Mouse (Mus musculus): ENCODE data around the gene Pabpc6.

Pabpc6 gene

GRCm38 (mm10) chr17:9669283-9669905, at the start of gene Pabpc6:
Pabpc6 (minus strand) TSS chr17:9669717.
- DNase-seq: no peak

DNA sequence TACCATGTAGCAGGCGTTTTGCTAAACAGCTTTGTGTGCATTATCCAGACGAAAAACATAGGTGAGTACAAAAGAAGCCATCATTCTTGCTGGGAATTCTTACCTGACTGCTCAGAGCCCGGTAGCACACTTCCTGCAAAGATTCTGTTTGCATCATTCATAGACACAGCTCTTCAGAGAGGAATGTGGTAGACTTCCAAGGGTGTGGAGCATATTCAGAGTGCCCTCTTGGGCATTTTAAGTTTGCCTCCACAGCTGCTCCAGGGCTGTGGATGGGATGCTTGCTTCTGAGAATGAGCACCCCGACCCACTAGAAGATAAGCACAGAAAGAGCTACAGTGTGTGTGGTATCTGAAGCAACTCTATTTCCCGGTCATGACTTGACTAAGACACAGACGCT, 41.4 kb upstream of the Pabpc6 start:
- DNase-seq: no peak

DNA sequence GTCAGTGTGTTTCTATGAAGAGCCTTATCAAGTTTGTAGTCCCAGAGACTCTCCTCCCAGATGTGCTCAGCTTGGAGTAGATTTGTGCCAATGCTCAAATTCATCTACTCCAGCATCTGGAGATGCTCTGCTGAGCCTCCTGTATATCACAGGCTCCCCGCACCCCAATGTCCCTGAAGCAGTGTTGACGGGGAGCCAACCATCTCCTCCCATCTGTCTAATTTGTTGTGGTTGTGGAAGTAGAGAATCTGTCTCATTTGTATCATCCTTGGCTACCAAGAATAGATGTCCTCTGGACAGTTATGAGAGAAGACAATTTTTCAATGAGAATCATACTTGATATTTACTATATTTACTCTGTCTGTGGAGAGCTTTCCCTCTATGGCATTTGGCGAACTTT, 39.4 kb upstream of the Pabpc6 start:
- DNase-seq: no peak

DNA sequence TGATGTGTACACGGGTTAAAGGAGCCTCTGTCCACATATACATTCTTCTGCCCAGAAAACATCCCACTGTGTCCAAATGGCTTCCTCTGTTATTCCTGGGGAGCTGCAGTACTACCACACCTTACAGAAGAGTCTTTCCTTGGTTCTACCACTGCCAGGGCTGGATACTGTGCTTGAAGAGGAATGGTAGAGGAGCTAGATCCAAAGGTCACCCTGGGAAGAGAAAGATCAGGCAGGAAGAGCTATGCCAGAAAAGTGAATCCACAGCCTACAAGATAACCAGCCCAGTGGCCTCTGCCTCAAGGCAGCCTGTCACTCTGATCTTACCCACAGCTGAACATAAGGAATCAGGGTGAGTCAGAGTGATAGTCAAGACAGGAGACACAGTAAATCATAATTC, 37.8 kb upstream of the Pabpc6 start:
- no peak for DNase-seq

DNA sequence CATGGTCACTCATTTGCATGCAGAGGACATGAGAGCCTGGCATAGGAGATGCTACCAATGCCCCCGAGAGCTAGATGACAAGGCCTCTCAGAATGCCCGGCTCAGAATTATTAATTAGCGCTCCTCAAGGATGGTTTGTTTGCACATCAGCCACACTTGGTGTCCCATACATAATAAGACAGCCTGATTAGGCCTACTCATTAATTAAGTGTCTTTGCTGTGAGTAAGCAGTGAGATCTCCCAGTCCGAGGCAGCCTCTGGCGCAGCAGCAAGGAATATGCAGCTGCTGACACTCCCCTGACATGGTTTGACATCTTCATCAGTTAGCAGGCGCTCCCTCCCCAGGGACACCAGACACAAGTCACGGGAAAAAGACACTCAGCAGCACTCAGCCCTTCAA, 28.2 kb upstream of the Pabpc6 start:
- DNase-seq: peak; percentile 4

GRCm38 (mm10) chr17:9691251-9691650, 21.7 kb upstream of the Pabpc6 start:
- no peak for DNase-seq

GRCm38 (mm10) chr17:9683539-9684155, 14.1 kb upstream of the Pabpc6 start:
- DNase-seq: no peak

DNA sequence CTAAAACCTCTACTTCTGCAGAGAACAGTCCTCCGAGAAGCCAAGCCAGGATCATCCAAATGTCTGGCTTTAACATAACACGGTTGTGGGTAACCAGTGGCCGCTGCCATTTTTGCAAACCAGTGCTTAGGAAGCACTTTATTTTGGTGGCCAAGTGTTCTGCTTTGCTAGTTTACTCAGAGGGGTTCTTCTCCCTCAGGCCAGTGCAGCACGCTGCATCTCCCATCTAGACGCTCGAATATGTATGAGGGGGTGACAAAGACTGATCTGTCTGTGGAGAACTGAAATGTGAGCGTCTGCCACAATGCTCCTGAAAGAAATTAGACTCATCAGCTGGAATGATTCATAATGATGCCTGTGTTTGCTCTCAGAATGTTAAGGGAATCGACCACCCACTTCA, 11.2 kb upstream of the Pabpc6 start:
- DNase-seq: no peak

DNA sequence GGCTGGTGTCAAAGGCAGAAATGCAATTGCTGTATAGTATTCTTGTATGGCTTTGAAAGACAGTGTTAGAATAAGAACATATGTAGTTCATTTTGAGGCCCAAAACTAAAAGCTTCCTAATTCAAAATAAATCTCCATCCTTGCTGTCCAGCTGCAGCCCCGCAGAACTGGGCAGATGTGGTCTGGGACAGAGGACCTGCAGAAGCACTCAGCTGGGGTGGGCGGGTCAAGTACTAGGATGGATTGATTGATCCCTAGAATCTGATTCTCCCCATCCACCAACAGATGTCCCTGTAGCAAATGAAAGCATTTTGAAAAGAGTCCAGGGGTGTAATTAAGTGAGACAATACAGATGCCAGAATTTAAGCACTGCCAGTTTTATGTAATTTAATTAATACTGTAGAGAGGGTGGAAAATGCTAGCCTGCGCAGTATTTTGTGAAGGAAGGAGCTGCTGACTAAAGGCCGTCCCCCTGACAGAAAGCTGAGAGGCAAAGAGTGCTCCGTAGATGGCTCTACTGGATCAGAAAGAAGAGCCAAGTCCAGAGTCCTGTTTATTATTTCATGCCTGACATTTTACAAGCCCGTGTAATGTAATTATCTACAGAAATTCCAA, 5.8 kb upstream of the Pabpc6 start:
- no peak for DNase-seq

- no peak for DNase-seq
Measured at GRCm38 (mm10) chr17:9667955-9668354, 1.6 kb downstream of the Pabpc6 start.

DNA sequence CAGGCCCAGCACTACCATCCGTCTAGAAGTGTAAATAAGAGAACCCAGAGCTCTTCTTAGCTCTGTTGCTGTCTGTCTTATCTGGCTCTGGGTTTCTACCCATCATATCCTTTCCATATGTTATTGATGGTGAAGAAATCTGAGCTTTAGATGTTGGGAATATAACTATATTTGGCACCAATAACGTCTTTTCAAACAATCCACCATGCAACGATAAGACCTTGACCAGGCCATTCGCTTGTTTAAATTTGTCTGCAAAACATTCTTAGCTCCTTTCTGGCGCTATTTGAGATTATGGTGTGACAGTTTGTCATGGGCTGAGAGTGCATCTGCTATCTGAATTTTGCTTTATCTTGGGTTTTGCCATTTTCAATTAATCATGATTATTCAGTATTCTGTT, 10.9 kb downstream of the Pabpc6 start:
- DNase-seq: no peak

DNA sequence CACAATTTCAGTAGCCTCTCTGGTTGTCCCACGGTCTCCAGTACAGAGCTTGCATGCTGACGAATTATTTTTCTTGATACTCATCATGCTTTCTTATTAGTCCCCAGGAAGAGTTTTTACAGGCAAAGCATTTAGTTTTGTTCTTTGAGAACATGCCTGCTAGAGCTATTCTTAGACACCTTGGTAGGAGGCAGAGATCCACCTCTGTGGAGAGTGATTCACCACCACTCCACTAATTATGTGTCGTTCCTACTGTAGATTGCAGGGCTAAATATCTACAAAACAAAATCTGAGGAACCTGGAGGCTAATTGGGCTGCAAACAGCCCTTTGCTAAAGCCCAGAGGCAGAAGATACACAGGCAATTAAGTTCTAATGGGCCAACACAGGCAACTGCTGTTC, 15.4 kb downstream of the Pabpc6 start:
- DNase-seq: no peak

DNA sequence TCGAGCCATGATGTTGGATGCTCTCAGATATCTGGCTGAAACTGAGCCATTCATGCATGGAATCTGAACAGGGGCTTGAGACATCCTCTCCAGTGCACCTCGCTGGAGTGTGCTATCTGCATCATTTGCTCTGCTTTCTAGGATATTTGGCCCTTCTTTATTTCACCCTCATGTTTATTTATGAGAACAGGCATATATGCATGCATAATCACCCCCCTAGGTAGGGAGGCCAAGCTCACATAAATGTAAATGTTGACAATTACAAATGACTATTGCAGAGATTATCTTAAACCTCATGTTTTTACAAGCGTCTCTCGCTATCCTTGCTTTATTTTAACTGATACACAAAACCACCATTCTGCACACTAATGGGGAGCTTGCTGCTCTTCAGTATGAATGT, 21.9 kb downstream of the Pabpc6 start:
- no peak for DNase-seq

GRCm38 (mm10) chr17:9643657-9644180, 25.8 kb downstream of the Pabpc6 start:
- DNase-seq: no peak

DNA sequence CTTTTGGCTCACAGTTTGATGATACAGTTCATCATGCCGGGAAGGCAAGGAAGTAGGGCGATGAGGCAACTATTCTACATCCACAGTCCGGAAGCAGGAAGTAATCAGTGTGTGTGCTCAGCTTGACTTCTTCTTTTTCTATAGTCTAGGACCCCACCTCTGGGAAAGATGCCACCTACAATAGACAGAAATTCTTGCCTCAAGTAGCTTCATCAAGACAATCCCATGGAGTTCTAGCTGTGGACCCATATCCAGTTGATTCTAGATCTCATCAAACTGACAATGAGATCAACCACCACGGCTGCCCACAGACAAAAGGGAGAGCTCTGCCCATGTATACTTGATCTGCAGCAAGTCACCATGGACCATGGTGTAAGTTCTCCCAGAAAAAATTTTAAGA, 32.5 kb downstream of the Pabpc6 start:
- DNase-seq: no peak

DNA sequence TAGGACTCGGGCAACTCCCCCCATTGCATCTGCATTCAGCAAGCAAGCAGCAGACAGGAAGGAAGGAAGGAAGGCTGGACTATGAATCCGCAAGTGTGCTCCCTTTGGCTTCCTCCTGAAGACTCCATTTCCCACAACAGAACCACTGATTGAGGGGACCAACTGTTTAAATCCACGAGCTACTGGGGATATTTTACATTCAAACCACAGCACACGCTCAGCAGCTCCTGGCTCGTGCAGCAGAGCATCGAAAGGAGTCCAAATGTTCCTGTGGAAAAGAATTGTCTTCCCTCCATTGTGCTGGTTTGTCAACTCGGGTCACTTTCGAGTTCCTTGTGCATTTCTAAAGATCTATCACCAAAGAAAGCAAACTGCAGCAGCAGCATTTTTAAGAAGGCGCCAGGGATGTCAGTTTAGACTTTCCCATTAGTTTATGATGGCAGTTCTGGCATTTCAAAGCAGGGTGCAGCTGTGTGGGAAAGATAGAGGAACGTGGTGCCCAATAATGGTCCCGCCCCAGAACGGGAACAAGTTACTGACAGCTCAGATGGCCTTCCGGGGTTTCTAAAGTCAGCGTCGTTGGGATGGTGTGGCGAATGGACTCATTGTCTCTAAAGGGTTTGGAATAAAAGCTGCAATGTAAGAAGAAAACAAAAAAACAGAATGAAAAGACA, 36.8 kb downstream of the Pabpc6 start:
- no peak for DNase-seq

DNA sequence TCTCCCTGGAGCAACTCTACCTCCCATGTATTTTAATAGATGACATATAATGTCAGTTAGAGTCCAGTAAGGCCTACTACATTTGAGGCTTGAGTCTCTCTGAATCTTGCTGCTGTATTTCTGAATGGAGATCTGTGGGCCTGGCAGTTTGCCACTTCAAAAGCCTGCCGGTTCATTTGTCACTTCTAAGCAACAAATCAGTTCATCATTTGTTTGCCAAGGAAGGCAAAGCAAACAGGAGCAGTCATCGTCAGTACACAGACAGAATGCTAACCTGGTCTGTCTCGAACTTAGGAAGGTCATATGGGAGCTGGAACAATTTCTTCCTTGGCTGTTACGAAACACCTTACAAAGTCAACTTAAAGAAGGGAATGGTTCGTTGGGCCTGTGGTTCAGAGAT, 37.4 kb downstream of the Pabpc6 start:
- DNase-seq: no peak

GRCm38 (mm10) chr17:9631081-9631480, 38.4 kb downstream of the Pabpc6 start:
- no peak for DNase-seq

DNA sequence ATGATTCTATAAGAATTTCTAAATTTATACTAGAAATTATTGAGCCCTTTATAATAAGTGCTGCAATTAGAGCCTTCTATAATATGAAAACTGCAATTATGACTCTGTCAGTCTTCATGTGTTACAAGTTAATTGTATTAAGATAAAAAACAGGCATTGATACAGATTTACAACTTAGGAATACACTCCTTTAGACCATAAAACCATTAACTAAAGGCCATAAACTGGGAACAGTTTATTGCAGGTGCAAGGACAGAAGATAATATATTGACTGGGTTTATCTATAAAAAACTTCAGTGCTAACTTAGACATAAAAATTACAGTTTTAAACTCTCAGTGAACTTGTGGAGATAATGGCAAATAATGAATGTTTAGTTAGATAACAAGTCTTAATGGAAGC, 42.5 kb downstream of the Pabpc6 start:
- DNase-seq: no peak

All from lung, postnatal 14 days (tissue).